Comparison of ENCODE assay signal across 10 mouse cellular contexts in the genomic region with DNA sequence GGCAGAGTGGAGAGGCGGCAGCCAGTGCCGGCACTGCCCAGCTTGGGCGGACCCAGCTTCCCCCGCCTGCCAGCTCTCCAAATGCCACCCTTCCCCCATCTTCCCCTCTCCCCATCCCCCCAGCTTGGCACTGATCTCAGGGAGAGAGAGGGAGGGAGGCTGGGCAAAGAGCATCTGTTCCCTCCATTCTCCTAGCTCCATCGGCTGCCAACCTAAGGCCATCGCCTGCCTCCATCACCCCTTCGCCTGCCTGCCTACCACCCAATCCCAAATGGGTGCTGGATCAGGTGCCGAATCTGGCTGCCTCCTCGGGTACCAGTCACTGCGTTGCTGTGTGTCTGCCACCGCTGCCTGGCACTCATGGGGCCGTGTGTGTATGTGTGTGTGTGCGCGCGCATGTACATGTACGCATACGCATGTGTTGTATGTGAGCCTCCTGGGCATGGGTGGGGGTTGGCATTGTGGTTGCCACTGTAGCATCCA. TPM values are rescaled to one million over a fixed set of nuclear protein-coding genes. Genes with fewer than 3 reads are reported as not detected.
DNase-seq lines count a peak whose midpoint lies in the region; ATAC-seq lines count a peak whose summit lies in the region.
"Had no signal": no experiment of that assay in that cellular context is flagged by ENCODE, and none has a peak within 500 bp of the region (broad histone marks: within the 10 kb centered on the region; RNA-seq: fewer than 3 reads in every experiment).

No protein-coding gene starts in this region.

- ATAC-seq in kidney, embryonic 14.5 days (ENCODE audit: low FRiP score, low TSS enrichment) = no peak
- ATAC-seq in forebrain, embryonic 13.5 days = peak; percentile 79
- ATAC-seq in CD4-positive, CD25-positive, alpha-beta regulatory T cell, adult 4 months = no peak
- ATAC-seq in heart, embryonic 11.5 days (replicated peaks; ENCODE audit: insufficient number of reproducible peaks, low FRiP score, low TSS enrichment) = no peak

- H3K9me3 ChIP-seq in kidney, embryonic 14.5 days (ENCODE audit: control insufficient read depth, low read length) = no peaks in the 10 kb centered on the region
- no peaks in the 10 kb centered on the region for H3K9me3 ChIP-seq in forebrain, embryonic 13.5 days (replicated peaks)
- no peaks in the 10 kb centered on the region for H3K9me3 ChIP-seq in heart, embryonic 11.5 days (replicated peaks; ENCODE audit: control insufficient read depth, low read length)
- H3K9me3 ChIP-seq: G1E had no signal

- WGBS in kidney, embryonic 14.5 days = 89% methylated on average over 17 of the region's 17 CpGs
- WGBS in forebrain, embryonic 13.5 days = 52% methylated on average over 17 of the region's 17 CpGs
- WGBS in heart, embryonic 11.5 days (ENCODE audit: insufficient replicate concordance) = 86% methylated on average over 17 of the region's 17 CpGs

- H3K36me3 ChIP-seq in kidney, embryonic 14.5 days (ENCODE audit: control insufficient read depth, insufficient read depth, low read length) = no peaks in the 10 kb centered on the region
- H3K36me3 ChIP-seq in forebrain, embryonic 13.5 days (ENCODE audit: poor library complexity, severe bottlenecking) = peaks cover 9% of the 10 kb centered on the region
- no peaks in the 10 kb centered on the region for H3K36me3 ChIP-seq in heart, embryonic 11.5 days (ENCODE audit: control insufficient read depth, insufficient read depth, low read length)
- H3K36me3 ChIP-seq: G1E had no signal

- peak; percentile 47 for DNase-seq in kidney, adult 18-20 months
- DNase-seq in layer of hippocampus, postnatal 10 days (ENCODE audit: low spot score in 2 of 2) = peak; percentile 89 to 90
- DNase-seq in right cerebral cortex, adult 18-20 months = peak; percentile 86
- no peak for DNase-seq in gastrocnemius, adult 8-10 months (ENCODE audit: low spot score in 2 of 2)
- DNase-seq: lung, embryonic 14.5 days had no signal

- no peak overlapping the region for H3K9ac ChIP-seq in kidney, embryonic 14.5 days (ENCODE audit: low read depth, low read length)
- H3K9ac ChIP-seq in forebrain, embryonic 13.5 days = peak overlapping the region; percentile 58
- no peak overlapping the region for H3K9ac ChIP-seq in heart, embryonic 11.5 days (ENCODE audit: low read depth, low read length)
- H3K9ac ChIP-seq: lung, embryonic 14.5 days had no signal

- no peaks in the 10 kb centered on the region for H3K27me3 ChIP-seq in kidney, embryonic 14.5 days (ENCODE audit: control insufficient read depth, insufficient read depth, low read length)
- H3K27me3 ChIP-seq in forebrain, embryonic 13.5 days = no peaks in the 10 kb centered on the region
- H3K27me3 ChIP-seq in heart, embryonic 11.5 days (ENCODE audit: control insufficient read depth, insufficient read depth, low read length) = 0 out of 2 replicates have a peak, but pooled peaks cover 4% of the 10 kb centered on the region

- H3K4me3 ChIP-seq in kidney, embryonic 14.5 days (ENCODE audit: low read length) = no peak overlapping the region
- peak overlapping the region; percentile 35 for H3K4me3 ChIP-seq in forebrain, embryonic 13.5 days
- no peak overlapping the region for H3K4me3 ChIP-seq in heart, embryonic 11.5 days (ENCODE audit: low read depth, low read length)

- H3K27ac ChIP-seq in kidney, embryonic 14.5 days (ENCODE audit: low read depth, low read length) = no peak overlapping the region
- H3K27ac ChIP-seq in forebrain, embryonic 13.5 days = peak overlapping the region; percentile 98
- no peak overlapping the region for H3K27ac ChIP-seq in heart, embryonic 11.5 days (ENCODE audit: low read depth, low read length)

- no peaks in the 10 kb centered on the region for H3K4me1 ChIP-seq in kidney, embryonic 14.5 days (ENCODE audit: control insufficient read depth, insufficient read depth, low read length)
- H3K4me1 ChIP-seq in forebrain, embryonic 13.5 days = peaks cover 65% of the 10 kb centered on the region
- no peaks in the 10 kb centered on the region for H3K4me1 ChIP-seq in heart, embryonic 11.5 days (ENCODE audit: control insufficient read depth, insufficient read depth, low read length)

- no peak overlapping the region for H3K4me2 ChIP-seq in kidney, embryonic 14.5 days (replicated peaks; ENCODE audit: low read depth, low read length)
- peak overlapping the region; percentile 61 for H3K4me2 ChIP-seq in forebrain, embryonic 13.5 days
- no peak overlapping the region for H3K4me2 ChIP-seq in heart, embryonic 11.5 days
- H3K4me2 ChIP-seq: lung, embryonic 14.5 days had no signal

RNA-seq across cellular contexts. Expression of gene Zfhx2, which starts 38.4 kb away (rescaled TPM):
- polyA plus RNA-seq in kidney, embryonic 14.5 days (2014; fragmentation: Nextera tagmentation; extraction: Ambion mirVana) = 5.8 and 6.4 TPM in 2 replicates
- 26.7 and 28.0 TPM in 2 replicates for polyA plus RNA-seq in forebrain, embryonic 13.5 days (2015; fragmentation: Nextera tagmentation; extraction: Ambion mirVana)
- 10 to 100 TPM; 34.0 to 39.3 TPM for total RNA-seq in layer of hippocampus, postnatal 10 days (2021)
- polyA plus RNA-seq in CD4-positive, CD25-positive, alpha-beta regulatory T cell, adult 4 months (2017; shearing (Covaris generic)) = 1 to 10 TPM; 4.2 to 4.6 TPM
- polyA plus RNA-seq in heart, embryonic 11.5 days (2014; fragmentation: Nextera tagmentation; extraction: Ambion mirVana) = 2.9 and 3.1 TPM in 2 replicates
- 1 to 10 TPM; 4.9 to 6.2 (median 5.6) TPM for total RNA-seq in gastrocnemius, adult 8-10 months (2022)

RNA-seq across cellular contexts. Expression of gene Ngdn, which starts 38.5 kb away (rescaled TPM):
- polyA plus RNA-seq in kidney, embryonic 14.5 days (2014; fragmentation: Nextera tagmentation; extraction: Ambion mirVana) = 80.8 and 109 TPM in 2 replicates
- 81.2 and 86.4 TPM in 2 replicates for polyA plus RNA-seq in forebrain, embryonic 13.5 days (2015; fragmentation: Nextera tagmentation; extraction: Ambion mirVana)
- 10 to 100 TPM; 30.0 to 39.1 TPM for total RNA-seq in layer of hippocampus, postnatal 10 days (2021)
- 100 to 1,000 TPM; 181 to 192 TPM for polyA plus RNA-seq in CD4-positive, CD25-positive, alpha-beta regulatory T cell, adult 4 months (2017; shearing (Covaris generic))
- 60.3 and 62.1 TPM in 2 replicates for polyA plus RNA-seq in heart, embryonic 11.5 days (2014; fragmentation: Nextera tagmentation; extraction: Ambion mirVana)
- 10 to 100 TPM; 18.5 to 19.7 (median 19.1) TPM for total RNA-seq in gastrocnemius, adult 8-10 months (2022)

RNA-seq across cellular contexts. Expression of gene Thtpa, which starts 40.8 kb away (rescaled TPM):
- polyA plus RNA-seq in kidney, embryonic 14.5 days (2014; fragmentation: Nextera tagmentation; extraction: Ambion mirVana) = 14.5 and 21.8 TPM in 2 replicates
- 39.0 and 42.0 TPM in 2 replicates for polyA plus RNA-seq in forebrain, embryonic 13.5 days (2015; fragmentation: Nextera tagmentation; extraction: Ambion mirVana)
- 10 to 100 TPM; 26.5 to 31.1 TPM for total RNA-seq in layer of hippocampus, postnatal 10 days (2021)
- 10 to 100 TPM; 11.6 to 17.9 TPM for polyA plus RNA-seq in CD4-positive, CD25-positive, alpha-beta regulatory T cell, adult 4 months (2017; shearing (Covaris generic))
- 12.4 and 15.1 TPM in 2 replicates for polyA plus RNA-seq in heart, embryonic 11.5 days (2014; fragmentation: Nextera tagmentation; extraction: Ambion mirVana)
- total RNA-seq in gastrocnemius, adult 8-10 months (2022) = 10 to 100 TPM; 13.4 to 15.6 (median 14.9) TPM

RNA-seq across cellular contexts. Expression of gene Ap1g2, which starts 52.6 kb away (rescaled TPM):
- polyA plus RNA-seq in kidney, embryonic 14.5 days (2014; fragmentation: Nextera tagmentation; extraction: Ambion mirVana) = 11.4 and 17.8 TPM in 2 replicates
- polyA plus RNA-seq in forebrain, embryonic 13.5 days (2015; fragmentation: Nextera tagmentation; extraction: Ambion mirVana) = 9.7 and 9.8 TPM in 2 replicates
- 10 to 100 TPM; 19.2 to 20.6 TPM for total RNA-seq in layer of hippocampus, postnatal 10 days (2021)
- polyA plus RNA-seq in CD4-positive, CD25-positive, alpha-beta regulatory T cell, adult 4 months (2017; shearing (Covaris generic)) = 100 to 1,000 TPM; 110 to 194 TPM
- polyA plus RNA-seq in heart, embryonic 11.5 days (2014; fragmentation: Nextera tagmentation; extraction: Ambion mirVana) = 9.1 and 11.4 TPM in 2 replicates
- 1 to 10 TPM; 2.2 to 3.9 (median 3.6) TPM for total RNA-seq in gastrocnemius, adult 8-10 months (2022)

RNA-seq across cellular contexts. Expression of gene Myh7, which starts 59.3 kb away (rescaled TPM):
- 0.11 and 2.0 TPM in 2 replicates for polyA plus RNA-seq in kidney, embryonic 14.5 days (2014; fragmentation: Nextera tagmentation; extraction: Ambion mirVana)
- 2.5 and 7.0 TPM in 2 replicates for polyA plus RNA-seq in forebrain, embryonic 13.5 days (2015; fragmentation: Nextera tagmentation; extraction: Ambion mirVana)
- total RNA-seq in layer of hippocampus, postnatal 10 days (2021) = 1 to 10 TPM; 4.4 to 7.4 TPM
- polyA plus RNA-seq in CD4-positive, CD25-positive, alpha-beta regulatory T cell, adult 4 months (2017; shearing (Covaris generic)) = not detected
- polyA plus RNA-seq in heart, embryonic 11.5 days (2014; fragmentation: Nextera tagmentation; extraction: Ambion mirVana) = 3,446 and 4,122 TPM in 2 replicates
- 100 to 1,000 TPM; 508 to 760 (median 618) TPM for total RNA-seq in gastrocnemius, adult 8-10 months (2022)

Comparison
In these comparisons a context has a peak if more than half of its experiments do, and no peak if none do; other contexts are left out.
1. DNase-seq: peak in kidney, adult 18-20 months (single experiment), layer of hippocampus, postnatal 10 days (2 of 2) and right cerebral cortex, adult 18-20 months (single experiment); none in gastrocnemius, adult 8-10 months (0 of 2).